Mouse (Mus musculus) olfactory bulb, adult 2 months (tissue): Measurements from ENCODE around the gene Dpyd.

Experiments
- CTCF ChIP-seq: fragments of 200-500 bp; IDR thresholded peaks from 2 replicates; pipeline ENCODE4 v1.5.1; 2012; ENCODE audit warnings: low read depth, mild to moderate bottlenecking, low read length, moderate library complexity; ENCODE audit not compliant: insufficient read depth
- POLR2A ChIP-seq: fragments of 200-500 bp; IDR thresholded peaks from 2 replicates; pipeline ENCODE4 v1.6.1; 2012; ENCODE audit warnings: mild to moderate bottlenecking, low read depth, low read length, moderate library complexity; ENCODE audit not compliant: insufficient read depth

- TF ChIP-seq CTCF, result no peak
- TF ChIP-seq POLR2A, result no peak
Observed at GRCm38 (mm10) chr3:119195613-119196012, 633.7 kb downstream of the Dpyd start.
